Mouse (Mus musculus) forebrain, embryonic 12.5 days (tissue): Measurements from ENCODE around the gene Nans. TPM values are rescaled to one million over a fixed set of nuclear protein-coding genes. Genes with fewer than 3 reads are reported as not detected.

Experiments used
- ATAC-seq: fragments of 200-750 bp; cut with Nextera tagmentation; 2 replicates; pipeline ENCODE4 v1.8.0; 2017; ENCODE audit warnings: moderate TSS enrichment; ENCODE audit not compliant: low FRiP score
- H3K27ac ChIP-seq: fragments of 300-500 bp; sonication (generic); 2 replicates; pipeline ENCODE4 v1.5.1; 2016; ENCODE audit warnings: mild to moderate bottlenecking
- H3K27me3 ChIP-seq: fragments of 300-500 bp; sonication (generic); 2 replicates; pipeline ENCODE4 v1.6.1; 2016; ENCODE audit warnings: mild to moderate bottlenecking
- H3K36me3 ChIP-seq: fragments of 300-500 bp; sonication (generic); replicated peaks from 2 replicates; pipeline ENCODE4 v1.6.1; 2016; ENCODE audit warnings: mild to moderate bottlenecking
- H3K4me1 ChIP-seq: fragments of 300-500 bp; sonication (generic); 2 replicates; pipeline ENCODE4 v1.6.1; 2016
- H3K4me2 ChIP-seq: fragments of 300-500 bp; sonication (generic); 2 replicates; pipeline ENCODE4 v1.6.1; 2016; ENCODE audit warnings: mild to moderate bottlenecking, moderate library complexity
- H3K4me3 ChIP-seq: fragments of 300-500 bp; sonication (generic); replicated peaks from 2 replicates; pipeline ENCODE4 v1.5.1; 2016; ENCODE audit warnings: mild to moderate bottlenecking
- H3K9ac ChIP-seq: fragments of 300-500 bp; sonication (generic); 2 replicates; pipeline ENCODE4 v1.6.1; 2016; ENCODE audit warnings: mild to moderate bottlenecking
- H3K9me3 ChIP-seq: fragments of 300-500 bp; sonication (generic); 2 replicates; pipeline ENCODE4 v1.6.1; 2016
- WGBS: fragments of 180-500 bp; shearing (Covaris S2); methylation state at CpG from one replicate; pipeline ENCODE4 v1.1.7; 2016; 5-methylcytosine and 5-hydroxymethylcytosine counted together
- polyA plus RNA-seq: library from polyadenylated mRNA; unstranded; fragments of >200 nt; fragmentation: Nextera tagmentation; extraction: Ambion mirVana; gene quantifications from 2 replicates; pipeline ENCODE4 v1.2.1, GENCODE M21; 2016

Gene Nans
- polyA plus RNA-seq, 1 experiment from 2014 or later, result 75.8 TPM

- Histone ChIP-seq H3K4me2 (peak overlapping the region; percentile 87), H3K4me3 (peak overlapping the region; percentile 90), H3K36me3 (no peaks in the 10 kb centered on the region), H3K27me3 (0 out of 2 replicates have a peak, but pooled peaks cover 4% of the 10 kb centered on the region), H3K4me1 (peaks cover 34% of the 10 kb centered on the region), H3K9me3 (no peaks in the 10 kb centered on the region), H3K27ac (peak overlapping the region; percentile 99), H3K9ac (peak overlapping the region; percentile 99)
- WGBS, result 39% methylated on average over 13 of the region's 13 CpGs
- no peak for ATAC-seq
These were observed 36.0 kb upstream of the Nans start for GRCm38 (mm10) chr4:46452855-46453719.

- peaks cover 31% of the 10 kb centered on the region for H3K4me1 ChIP-seq
- 77% methylated on average over 5 of the region's 5 CpGs for WGBS
- no peak overlapping the region for H3K4me3 ChIP-seq
- H3K4me2 ChIP-seq, result peak overlapping the region; percentile 87; the same call in 1 of the 2 replicates
- no peaks in the 10 kb centered on the region for H3K36me3 ChIP-seq
- H3K27me3 ChIP-seq, result no peaks in the 10 kb centered on the region
- no peak overlapping the region for H3K27ac ChIP-seq
- no peaks in the 10 kb centered on the region for H3K9me3 ChIP-seq
- H3K9ac ChIP-seq, result no peak overlapping the region
- no peak for ATAC-seq
These were observed 34.8 kb upstream of the Nans start for GRCm38 (mm10) chr4:46454097-46454864.

DNA sequence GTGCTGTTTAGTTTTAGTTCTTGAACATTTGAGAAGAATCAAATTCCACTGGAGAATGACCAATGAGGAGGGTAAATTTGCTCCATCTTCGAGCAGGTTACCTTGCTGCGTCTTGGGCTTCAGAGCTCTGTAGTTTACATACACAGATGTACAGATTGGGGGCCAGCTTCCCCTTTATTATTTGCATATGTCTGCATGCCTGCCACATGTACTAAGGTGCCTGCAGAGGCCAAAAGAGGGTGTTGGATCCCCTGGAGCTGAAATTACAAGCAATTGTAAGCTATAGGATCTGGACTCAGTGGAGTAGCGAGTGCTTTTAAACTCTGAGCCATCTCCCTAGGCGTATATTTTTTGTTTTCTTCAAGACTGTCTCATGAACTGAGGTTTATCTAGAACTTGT is 32.3 kb upstream of the Nans start:
- H3K27ac ChIP-seq, result no peak overlapping the region
- peaks cover 31% of the 10 kb centered on the region for H3K4me1 ChIP-seq
- peaks cover 18% of the 10 kb centered on the region for H3K36me3 ChIP-seq
- H3K9me3 ChIP-seq, result no peaks in the 10 kb centered on the region
- 93% methylated on average over 4 of the region's 4 CpGs for WGBS
- no peak overlapping the region for H3K4me3 ChIP-seq
- no peak overlapping the region for H3K9ac ChIP-seq
- no peak overlapping the region for H3K4me2 ChIP-seq
- no peaks in the 10 kb centered on the region for H3K27me3 ChIP-seq
- ATAC-seq, result no peak

- Histone ChIP-seq H3K4me3 (no peak overlapping the region), H3K9me3 (no peaks in the 10 kb centered on the region), H3K9ac (no peak overlapping the region), H3K27me3 (no peaks in the 10 kb centered on the region), H3K27ac (no peak overlapping the region), H3K4me2 (no peak overlapping the region), H3K4me1 (peaks cover 31% of the 10 kb centered on the region), H3K36me3 (peaks cover 20% of the 10 kb centered on the region)
- 99% methylated on average over 3 of the region's 3 CpGs for WGBS
- no peak for ATAC-seq
These were observed 31.9 kb upstream of the Nans start for GRCm38 (mm10) chr4:46457186-46457585.

- no peaks in the 10 kb centered on the region for H3K27me3 ChIP-seq
- no peak for ATAC-seq
- H3K4me1 ChIP-seq, result peaks cover 19% of the 10 kb centered on the region
- H3K9me3 ChIP-seq, result no peaks in the 10 kb centered on the region
- WGBS, result 94% methylated on average over 2 of the region's 2 CpGs
- no peak overlapping the region for H3K27ac ChIP-seq
- no peak overlapping the region for H3K4me2 ChIP-seq
- H3K36me3 ChIP-seq, result peaks cover 32% of the 10 kb centered on the region
- no peak overlapping the region for H3K9ac ChIP-seq
- no peak overlapping the region for H3K4me3 ChIP-seq
These were observed 30.6 kb upstream of the Nans start for GRCm38 (mm10) chr4:46458411-46458810.

DNA sequence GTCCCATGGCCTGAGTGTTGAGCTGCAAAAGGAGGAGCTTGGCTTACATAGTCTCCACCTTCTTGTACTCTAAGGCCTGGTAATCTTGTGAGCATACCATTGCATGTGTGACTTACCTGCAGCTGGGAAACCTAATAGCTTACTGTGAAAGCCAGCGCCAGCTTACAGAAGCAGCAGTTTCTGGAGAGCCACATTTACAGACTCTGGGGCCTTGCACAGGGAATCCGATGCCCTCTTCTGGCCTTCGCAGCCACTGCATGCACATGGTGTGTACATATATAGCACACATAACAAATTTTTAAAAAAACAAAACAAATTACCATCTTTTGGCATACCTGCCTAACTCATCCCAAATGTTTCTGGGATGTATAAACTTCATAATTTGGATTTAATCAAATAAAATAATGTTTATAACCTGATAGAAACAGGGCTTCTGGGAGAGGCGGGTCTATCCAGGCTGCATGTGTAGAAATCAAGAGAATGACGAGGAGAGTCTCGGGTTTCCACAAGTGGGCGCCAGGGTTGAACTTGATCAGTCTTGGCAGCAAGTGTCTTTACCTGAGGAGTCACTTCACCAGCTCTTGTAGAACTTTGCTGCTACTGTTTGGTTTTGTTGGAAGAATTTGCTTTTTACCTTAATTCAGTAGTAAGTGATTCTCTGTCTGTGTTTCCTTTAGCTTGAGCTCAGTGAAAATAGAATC is 25.8 kb upstream of the Nans start:
- Histone ChIP-seq H3K9me3 (no peaks in the 10 kb centered on the region), H3K4me2 (no peak overlapping the region), H3K27ac (no peak overlapping the region), H3K36me3 (peaks cover 80% of the 10 kb centered on the region), H3K9ac (no peak overlapping the region), H3K4me1 (no peaks in the 10 kb centered on the region), H3K27me3 (no peaks in the 10 kb centered on the region), H3K4me3 (no peak overlapping the region)
- ATAC-seq, result no peak
- 84% methylated on average over 7 of the region's 7 CpGs for WGBS

GRCm38 (mm10) chr4:46465740-46466139 is 23.3 kb upstream of the Nans start:
- Histone ChIP-seq H3K4me2 (no peak overlapping the region), H3K27me3 (no peaks in the 10 kb centered on the region), H3K4me1 (no peaks in the 10 kb centered on the region), H3K4me3 (no peak overlapping the region), H3K36me3 (peaks cover 97% of the 10 kb centered on the region), H3K27ac (no peak overlapping the region), H3K9ac (no peak overlapping the region), H3K9me3 (no peaks in the 10 kb centered on the region)
- WGBS, result 92% methylated on average over 3 of the region's 3 CpGs
- ATAC-seq, result no peak

DNA sequence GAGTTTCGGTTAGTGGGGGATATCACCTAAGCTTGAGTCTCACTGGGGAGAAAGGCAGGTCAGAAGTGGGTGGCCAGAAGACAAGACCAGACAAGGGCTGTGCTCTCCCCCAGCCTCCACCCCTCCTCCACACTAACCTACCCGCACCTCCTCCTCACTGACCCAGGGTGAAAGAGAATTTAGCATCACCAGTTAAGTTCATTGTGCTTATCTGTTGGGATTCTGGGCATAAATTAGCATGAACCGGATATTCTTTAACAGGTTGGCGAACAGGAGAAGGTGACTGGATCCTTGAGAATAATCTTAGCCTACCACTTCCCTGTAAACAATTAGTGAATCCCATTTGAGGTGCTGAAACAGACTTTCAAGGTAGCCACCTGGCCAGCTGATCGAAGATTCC is 13.9 kb upstream of the Nans start:
- H3K27ac ChIP-seq, result no peak overlapping the region
- no peak overlapping the region for H3K4me2 ChIP-seq
- ATAC-seq, result no peak
- peaks cover 69% of the 10 kb centered on the region for H3K36me3 ChIP-seq
- H3K4me3 ChIP-seq, result no peak overlapping the region
- no peak overlapping the region for H3K9ac ChIP-seq
- no peaks in the 10 kb centered on the region for H3K4me1 ChIP-seq
- H3K27me3 ChIP-seq, result no peaks in the 10 kb centered on the region
- H3K9me3 ChIP-seq, result no peaks in the 10 kb centered on the region
- 94% methylated on average over 5 of the region's 5 CpGs for WGBS

- H3K4me2 ChIP-seq, result no peak overlapping the region
- H3K9ac ChIP-seq, result no peak overlapping the region
- no peaks in the 10 kb centered on the region for H3K4me1 ChIP-seq
- peaks cover 34% of the 10 kb centered on the region for H3K36me3 ChIP-seq
- H3K27me3 ChIP-seq, result no peaks in the 10 kb centered on the region
- no peaks in the 10 kb centered on the region for H3K9me3 ChIP-seq
- ATAC-seq, result no peak
- no peak overlapping the region for H3K27ac ChIP-seq
- WGBS, result 96% methylated on average over 2 of the region's 2 CpGs
- no peak overlapping the region for H3K4me3 ChIP-seq
These were observed 10.0 kb upstream of the Nans start for GRCm38 (mm10) chr4:46479081-46479480.

- ATAC-seq, result no peak
- Histone ChIP-seq H3K4me1 (peaks cover 7% of the 10 kb centered on the region), H3K27ac (no peak overlapping the region), H3K9me3 (no peaks in the 10 kb centered on the region), H3K4me3 (no peak overlapping the region), H3K36me3 (no peaks in the 10 kb centered on the region), H3K27me3 (no peaks in the 10 kb centered on the region), H3K9ac (no peak overlapping the region), H3K4me2 (no peak overlapping the region)
- 64% methylated on average over 14 of the region's 14 CpGs for WGBS
These were observed 3.2 kb upstream of the Nans start for GRCm38 (mm10) chr4:46485696-46486417.

- Histone ChIP-seq H3K36me3 (no peaks in the 10 kb centered on the region), H3K27ac (no peak overlapping the region), H3K4me3 (no peak overlapping the region), H3K9me3 (no peaks in the 10 kb centered on the region), H3K27me3 (no peaks in the 10 kb centered on the region), H3K4me1 (peaks cover 7% of the 10 kb centered on the region), H3K9ac (no peak overlapping the region), H3K4me2 (no peak overlapping the region)
- ATAC-seq, result no peak
- 89% methylated on average over 5 of the region's 5 CpGs for WGBS
These were observed 1.7 kb upstream of the Nans start for GRCm38 (mm10) chr4:46487348-46487747.

DNA sequence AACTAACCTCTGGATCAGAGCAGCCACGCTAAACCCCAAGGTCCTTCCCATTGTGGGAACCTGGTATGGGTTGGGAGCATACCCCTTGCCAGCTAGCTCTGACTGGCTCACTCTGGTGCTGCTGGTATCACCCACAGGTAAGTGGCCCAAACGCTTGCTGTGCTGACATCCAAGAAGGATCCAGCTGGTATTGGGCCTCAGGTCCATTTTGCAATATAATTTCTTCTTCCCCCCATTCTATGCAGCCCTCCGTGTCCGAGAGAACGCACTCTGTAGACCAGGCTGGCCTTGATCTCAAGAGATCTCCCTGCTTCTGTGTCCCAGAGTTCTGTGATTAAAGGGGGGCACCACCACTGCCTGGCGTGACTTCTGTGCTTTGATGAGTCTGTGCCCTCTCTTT is 4.0 kb downstream of the Nans start:
- peaks cover 7% of the 10 kb centered on the region for H3K4me1 ChIP-seq
- H3K4me2 ChIP-seq, result no peak overlapping the region
- ATAC-seq, result no peak
- WGBS, result 96% methylated on average over 6 of the region's 6 CpGs
- no peak overlapping the region for H3K4me3 ChIP-seq
- H3K9me3 ChIP-seq, result no peaks in the 10 kb centered on the region
- peaks cover 24% of the 10 kb centered on the region for H3K36me3 ChIP-seq
- H3K9ac ChIP-seq, result no peak overlapping the region
- no peaks in the 10 kb centered on the region for H3K27me3 ChIP-seq
- H3K27ac ChIP-seq, result no peak overlapping the region
